Mouse (Mus musculus) brain, embryonic 18.5 days (tissue): ENCODE data around the gene Cnih2.

Source experiments
- DNase-seq: peaks from one replicate; pipeline ENCODE4 v3.0.0-alpha.2; 2012; ENCODE audit warnings: low read depth, low spot score

Cnih2 gene

DNA sequence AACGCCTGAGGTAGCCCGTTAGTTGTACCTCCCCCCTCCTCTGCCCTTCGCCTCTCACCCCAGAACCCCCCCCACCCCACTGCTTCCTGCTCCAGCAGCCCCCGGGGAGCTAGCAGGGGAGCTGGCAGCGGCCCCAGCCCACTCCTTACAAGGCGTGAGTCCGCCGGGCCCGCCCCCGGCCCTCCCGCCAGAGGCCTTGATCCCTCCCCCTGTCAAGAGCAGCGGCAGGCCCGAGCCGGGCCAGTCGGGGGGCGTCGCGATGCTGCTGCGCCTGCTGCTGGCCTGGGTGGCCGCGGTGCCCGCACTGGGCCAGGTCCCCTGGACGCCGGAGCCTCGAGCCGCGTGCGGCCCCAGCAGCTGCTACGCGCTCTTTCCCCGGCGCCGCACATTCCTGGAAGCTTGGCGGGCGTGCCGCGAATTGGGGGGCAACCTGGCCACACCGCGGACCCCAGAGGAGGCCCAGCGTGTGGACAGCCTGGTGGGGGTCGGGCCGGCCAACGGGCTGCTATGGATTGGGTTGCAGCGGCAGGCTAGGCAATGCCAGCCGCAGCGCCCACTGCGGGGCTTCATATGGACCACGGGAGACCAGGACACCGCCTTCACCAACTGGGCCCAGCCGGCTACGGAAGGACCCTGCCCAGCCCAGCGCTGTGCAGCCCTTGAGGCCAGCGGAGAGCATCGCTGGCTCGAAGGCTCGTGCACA is 30.3 kb downstream of the Cnih2 start, which contains the start of gene Cd248:
Cd248 (plus strand) TSS at position 212 of the 703 bp plus-strand sequence.
- no peak for DNase-seq

DNA sequence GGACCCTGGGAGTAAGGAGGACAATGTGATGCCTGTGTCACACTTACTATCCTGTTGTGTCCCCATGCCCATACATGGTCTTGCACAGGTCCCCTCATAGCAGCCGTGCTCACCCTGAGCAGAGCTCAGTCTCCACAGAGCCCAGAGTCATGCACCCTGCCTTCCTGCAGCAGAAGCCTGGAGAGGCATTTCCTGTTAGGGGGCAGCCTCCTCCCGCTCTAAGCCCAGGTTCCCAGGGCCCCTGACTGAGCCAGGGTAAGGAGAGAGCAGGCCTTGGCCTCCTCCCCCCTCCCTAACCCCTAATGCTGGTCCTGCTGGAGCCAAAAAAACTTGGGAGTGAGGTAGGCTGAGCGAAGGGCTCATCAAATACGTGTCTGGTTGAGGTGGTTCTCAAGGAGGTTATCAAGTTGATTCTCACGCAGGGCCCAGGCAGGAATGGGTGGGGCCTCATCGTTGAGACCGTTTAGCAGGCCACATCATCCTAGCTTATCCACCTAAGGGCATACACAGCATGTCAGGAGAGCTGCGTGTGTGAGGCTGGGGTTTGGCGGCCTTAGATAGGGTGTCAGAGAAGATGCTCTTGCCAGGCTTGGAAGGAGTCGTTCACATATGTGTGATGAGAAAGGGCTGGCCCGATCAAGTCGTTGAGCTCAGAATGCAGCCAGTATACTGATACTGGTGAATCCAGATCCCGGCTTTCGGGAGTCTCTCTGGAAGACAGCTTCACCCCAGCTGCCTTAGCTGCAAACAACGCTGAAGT is 31.1 kb downstream of the Cnih2 start:
- no peak for DNase-seq

DNA sequence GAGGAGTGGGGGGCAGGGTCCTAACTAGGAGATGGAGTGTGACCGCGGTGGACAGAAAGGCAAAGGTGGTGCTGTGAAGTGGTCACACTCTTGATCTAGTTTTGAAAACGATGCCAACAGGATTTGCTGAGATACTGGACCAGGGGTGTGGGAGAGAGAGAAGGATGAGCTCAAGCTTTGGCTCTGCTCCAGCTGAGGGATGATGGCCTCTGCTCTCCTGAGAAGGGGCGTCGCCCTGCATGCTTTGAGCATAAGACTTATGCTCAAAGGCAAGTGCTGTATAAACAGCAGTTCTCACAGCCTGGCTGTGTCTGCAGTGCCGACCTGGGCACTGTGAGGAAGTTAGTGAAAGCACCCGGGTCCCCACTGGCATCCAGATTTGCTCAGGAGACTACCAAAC is 33.2 kb downstream of the Cnih2 start:
- DNase-seq = no peak

DNA sequence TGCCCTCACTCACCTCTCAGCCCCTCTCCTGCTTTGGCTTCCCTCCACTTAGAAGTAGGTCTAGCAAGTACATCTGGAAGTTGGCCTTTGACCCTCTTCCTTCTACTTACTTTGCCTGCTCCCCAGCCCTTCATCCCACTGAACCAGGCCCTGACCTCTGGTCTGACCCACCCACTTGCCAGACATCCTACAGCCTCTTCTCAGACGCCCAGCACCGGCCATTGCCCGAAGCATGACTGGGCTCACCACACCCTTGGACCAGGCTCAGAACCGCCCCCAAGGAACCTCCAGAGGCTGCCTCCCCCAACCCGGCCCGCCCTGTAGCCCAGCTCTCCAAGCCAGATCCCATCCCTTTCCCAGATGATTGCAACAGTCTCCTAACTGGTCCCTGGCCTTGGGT is 35.9 kb downstream of the Cnih2 start:
- no peak for DNase-seq

DNA sequence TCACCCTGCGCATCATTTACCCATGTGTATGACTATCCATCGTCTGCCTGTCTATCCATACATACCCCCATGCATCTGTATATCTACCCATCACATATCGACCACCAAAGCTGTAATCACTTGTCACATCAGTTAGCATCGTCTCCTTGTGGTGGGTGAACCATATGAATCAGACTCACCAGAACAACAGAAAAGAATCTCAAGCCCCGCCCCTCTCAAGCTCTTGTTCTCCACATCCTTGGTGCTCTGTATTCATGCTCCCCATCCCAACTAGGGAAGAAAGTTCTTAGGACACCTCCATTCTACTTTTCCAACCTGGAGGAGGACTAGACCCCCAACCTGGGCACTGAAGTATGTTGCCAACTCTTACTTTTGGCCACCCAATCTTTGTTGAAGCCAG is 36.3 kb downstream of the Cnih2 start:
- no peak for DNase-seq

DNA sequence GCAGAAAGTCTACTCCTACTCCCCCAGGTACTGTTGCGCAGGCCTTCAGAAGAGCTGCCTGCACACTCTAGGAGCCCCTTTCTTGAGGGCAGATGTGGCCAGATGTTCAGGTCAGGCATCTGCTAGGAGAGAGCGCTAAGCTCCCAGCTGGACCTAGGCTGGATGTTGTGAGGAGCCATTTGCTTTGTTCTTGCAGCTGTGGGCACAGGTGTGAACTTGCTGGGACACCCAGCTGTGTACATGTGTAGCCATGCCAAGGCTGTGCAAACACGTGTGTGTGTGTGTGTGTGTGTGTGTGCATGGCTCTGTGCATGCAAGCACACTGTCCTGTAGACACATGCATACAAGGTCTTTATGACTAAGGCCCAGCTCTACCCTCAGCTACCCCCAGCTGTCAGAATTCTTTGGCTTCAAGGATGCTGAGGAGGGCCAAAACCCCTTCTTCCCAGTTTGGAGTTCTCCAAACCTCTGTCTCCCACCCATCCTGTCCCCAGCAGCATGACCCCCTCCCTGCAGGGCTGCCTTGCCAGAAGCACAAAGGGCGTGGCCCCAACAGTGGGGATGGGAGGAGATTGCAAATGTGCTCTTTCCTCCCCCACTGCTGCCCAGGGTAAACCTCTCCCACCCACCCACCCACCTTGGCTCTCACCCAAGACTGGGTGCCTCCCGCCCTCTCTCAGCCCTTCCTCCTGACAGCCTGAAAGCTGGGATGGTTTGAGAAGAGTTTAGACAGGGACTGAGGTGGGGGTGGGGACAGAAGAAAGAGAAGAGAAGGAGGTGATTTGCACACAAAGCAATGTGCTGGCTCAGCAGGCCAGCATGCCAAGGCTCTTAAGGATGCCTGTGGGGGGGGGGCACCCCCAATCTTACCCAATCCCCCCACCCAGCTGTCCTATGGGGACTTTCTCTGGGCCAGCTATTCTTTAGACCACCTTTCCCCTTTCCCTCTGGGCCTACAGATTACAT is 37.7 kb downstream of the Cnih2 start:
- DNase-seq = no peak

DNA sequence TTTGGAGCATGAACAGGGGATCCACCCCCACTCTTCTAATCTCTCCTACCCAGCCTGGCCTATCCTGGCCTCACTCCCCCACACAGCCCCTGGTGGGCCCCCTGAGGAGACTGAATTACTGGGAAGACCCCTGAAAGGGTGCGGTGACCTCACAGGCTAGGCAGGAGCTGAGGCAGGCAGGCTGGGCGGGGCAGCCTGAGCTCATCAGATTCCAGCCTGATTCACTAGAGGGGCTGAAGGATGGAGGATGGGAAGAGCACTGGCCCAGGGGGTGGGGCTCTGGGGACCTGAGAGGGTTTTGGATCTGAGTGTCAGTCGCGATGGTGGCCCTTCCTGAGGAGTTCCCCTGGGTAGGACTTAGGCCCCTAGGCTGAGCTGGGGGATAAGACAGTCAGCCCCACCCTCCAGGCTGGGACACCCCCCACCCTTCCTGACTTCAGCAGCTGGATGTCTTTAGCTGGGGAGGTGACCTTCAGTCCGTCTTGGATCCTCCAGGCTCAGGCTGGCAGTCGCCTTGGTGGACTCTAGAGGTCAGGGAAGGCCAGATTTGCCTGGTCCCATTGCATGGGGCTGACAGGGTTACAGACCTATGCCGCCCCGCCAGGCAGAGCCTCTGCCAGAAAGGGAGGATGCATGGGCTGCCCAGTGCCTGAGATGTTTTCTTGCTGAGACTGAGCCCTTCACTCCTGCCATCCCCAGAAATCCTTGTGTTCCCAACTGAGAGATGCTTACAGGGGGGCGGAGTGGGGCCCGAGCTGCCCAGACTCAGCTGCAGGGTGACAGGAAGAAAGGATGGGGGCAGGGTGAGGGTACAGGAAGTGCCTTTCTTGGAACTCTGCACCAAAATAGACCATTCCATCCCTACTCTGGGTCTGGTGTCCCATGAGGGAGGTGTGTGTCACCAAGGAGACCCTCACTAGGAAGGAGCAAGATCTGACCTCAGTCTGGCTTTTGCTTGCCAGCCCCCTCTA is 39.2 kb downstream of the Cnih2 start:
- DNase-seq = no peak

DNA sequence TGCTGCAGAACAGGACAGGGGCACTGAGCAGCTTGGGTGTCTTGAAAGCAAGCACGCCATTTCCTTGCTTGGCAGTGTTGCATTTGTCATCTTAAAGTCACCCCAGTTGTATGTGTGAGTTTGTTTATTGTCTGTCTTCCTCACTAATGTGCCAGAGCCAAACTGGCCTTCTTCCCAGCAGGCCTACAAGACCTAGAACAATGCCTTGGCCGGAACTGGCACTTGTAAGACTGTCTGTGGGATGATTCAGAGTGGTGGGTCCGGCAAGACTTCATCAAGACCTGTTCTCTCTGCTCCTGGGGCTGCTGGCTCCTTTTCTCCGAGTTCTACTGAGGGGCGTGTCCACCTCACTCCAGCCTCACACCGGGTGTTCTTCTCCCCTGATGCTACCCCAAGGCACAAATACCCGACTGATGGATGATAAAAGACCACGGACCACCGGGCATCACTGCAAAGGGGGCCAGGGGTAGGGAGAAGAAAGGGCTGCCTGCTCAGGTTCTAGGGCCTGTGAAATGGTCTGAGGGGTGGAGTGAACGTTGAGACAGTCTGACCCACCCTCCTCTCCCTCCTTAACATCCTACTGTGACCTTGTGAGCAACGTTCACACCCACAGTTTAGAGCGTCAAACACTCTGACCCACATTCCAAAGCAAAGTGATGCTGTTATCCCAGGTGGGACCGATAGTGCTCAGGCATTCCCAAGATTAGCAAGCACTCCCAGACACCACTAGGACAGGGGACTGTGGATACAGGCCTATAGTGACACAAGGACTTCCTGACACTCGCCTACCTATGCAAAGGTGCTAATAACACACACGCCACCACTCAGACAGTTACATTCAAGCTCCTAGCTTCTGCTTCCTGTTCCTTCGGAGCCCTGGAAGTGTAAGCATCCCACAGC is 40.2 kb downstream of the Cnih2 start:
- no peak for DNase-seq

DNA sequence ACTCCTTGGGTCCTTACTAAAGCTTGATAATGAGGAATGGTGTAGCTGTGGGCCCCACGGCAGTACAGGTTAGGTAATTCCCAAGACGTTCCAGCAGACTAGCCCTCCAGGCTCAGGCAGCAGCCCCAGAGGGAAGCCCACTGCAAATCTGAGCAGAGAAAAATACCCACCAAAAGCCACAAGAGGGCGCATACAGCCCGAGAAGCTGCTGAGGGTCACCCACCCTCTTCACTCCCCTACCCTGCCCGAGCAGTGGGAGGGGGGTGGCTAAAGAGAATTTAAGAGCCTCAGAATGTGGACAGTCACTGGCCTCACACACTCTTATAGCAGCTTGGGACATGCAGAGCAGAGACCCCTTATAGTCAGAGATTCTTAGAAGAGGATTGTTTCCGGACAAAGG is 42.1 kb downstream of the Cnih2 start:
- DNase-seq = no peak

DNA sequence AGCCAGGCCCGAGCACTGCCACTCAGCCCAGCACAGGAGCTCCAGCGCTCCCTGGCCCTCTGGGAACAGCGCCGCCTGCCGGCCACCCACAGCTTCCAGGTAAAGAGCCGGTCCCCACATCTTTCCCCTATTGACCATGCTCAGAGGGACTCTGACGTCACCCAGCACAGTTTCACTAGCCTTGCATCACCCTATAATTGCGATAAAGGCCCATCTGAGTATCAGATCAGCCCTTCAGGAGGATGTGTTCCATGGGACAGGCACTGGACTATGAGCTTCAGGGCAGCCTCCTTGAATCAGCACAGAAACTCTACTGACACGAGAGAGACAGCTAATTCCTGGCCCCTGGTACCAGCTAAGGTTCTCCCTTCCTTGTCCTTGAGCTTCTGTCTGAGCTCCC is 44.4 kb downstream of the Cnih2 start:
- no peak for DNase-seq

DNA sequence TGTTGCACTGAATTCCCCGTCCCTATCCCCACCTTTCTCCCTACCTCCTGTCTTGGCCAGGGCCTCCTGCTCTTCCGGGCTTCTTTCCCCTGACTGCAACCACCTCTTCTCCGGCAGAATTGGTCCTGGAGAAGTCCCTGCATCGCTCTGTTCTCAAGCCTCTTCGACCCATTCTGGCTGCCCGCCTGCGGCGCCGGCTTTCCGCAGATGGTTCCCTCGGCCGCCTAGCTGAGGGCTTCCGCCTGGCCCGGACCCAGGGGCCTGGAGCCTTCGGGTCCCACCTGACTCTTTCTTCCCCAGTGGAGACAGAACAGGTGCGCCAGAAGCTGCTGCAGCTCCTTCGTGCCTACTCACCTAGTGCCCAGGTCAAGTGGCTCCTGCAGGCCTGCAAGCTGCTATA is 45.5 kb downstream of the Cnih2 start:
- DNase-seq = no peak

DNA sequence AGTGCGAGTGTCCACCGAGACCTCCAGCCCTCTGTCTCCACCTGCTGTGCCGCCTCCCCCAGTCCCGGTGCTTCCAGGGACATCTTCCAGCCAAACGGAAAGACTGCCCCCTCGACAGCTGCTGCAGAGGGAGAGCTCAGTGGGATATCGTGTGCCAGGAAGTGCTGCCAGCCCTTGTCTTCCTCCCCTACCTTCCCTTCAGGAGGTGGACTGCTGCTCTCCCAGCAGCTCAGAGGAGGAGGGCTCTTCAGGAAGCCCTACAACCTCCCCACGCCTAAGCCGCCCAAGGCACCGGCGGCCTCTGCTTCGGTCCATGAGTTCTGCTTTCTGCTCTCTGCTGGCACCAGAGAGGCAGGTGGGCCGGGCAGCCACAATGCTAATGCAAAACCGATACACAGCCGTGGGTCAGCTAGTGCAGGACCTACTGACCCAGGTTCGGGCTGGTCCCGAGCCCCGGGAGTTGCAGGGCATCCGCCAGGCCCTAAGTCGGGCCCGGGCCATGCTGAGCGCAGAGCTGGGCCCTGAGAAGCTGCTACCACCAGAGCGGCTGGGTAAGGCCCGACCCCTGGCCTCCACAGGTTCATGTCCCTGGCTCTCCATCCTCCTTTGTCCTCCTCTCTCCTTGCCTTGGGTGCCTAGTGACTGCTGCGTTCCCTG is 46.0 kb downstream of the Cnih2 start:
- no peak for DNase-seq

DNA sequence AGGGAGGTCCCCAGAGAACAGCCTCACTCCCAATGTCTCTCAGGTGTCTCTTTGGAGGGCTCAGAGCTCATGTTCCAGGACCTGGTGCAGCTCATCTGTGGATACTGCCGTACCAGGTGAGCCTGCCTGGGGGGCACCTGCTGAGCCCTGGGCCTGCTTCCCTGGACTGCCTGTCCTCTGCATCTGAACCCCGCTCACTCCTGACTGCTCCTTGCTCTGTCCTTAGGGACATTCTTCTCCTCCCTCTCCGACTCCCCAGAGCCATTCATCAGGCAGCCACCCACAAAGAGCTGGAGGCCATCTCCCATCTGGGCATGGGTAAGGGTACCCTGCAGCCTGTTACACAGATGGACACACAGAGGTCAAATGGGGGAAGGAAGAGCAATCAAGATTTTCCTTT is 46.8 kb downstream of the Cnih2 start:
- no peak for DNase-seq

DNA sequence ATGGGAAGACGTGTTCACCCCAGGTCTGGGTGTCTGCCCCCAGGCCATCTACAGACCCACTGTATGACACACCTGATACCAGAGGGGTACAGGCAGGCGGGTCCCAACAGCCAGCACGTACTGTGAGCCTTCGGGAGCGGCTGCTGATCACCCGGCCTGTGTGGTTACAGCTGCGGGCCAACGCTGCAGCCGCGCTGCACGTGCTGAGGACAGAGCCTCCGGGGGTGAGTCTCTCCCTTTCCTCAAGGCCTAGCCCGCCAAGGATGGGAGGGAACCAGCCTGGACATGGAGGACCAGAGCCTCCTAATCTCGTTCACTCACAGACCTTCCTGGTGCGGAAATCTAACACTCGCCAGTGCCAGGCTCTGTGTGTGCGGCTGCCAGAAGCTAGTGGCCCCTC is 47.3 kb downstream of the Cnih2 start:
- DNase-seq = no peak

DNA sequence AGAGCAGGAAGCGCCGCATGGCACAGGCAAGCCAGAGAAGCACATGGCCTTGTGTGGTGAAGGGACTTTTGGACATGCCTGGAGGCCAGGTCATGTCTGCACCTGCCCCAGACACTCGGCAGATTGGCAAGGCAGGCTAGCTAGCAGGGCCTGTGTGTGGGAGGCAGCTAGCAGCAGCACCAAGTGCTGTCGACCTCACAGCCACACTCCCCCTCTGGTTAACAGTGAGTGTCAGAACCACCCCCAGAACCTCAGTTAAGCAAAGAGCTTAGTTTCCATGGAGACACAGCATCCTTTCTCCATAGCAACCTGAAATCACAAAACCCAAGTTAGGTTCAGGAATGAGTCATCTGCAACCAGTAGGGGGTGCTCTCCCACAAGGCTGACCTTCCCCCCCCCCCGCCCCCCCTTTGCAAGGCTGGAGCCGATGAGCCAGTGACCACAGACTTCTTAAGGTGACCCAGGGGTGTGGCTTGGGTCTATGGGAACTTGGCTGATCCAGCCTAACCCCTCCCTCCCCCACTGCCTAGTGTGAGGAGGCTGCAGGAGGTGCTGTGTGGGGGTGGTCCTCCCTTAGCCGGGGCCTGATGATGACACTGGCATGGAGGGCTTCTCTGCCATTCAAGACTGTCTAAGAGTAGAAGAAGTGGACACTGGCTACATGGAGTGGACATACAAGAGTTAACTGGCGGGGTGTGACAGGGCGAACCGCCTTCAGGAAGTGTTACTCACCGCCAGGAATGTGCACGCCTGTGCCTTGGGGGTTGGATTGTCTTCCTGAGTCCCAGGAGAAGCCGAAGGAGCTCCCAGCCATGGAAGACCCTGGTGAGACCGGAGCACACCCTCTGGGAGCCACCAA is 48.0 kb downstream of the Cnih2 start, which contains the start of gene Rin1:
Rin1 (plus strand) TSS at position 435 of the 859 bp plus-strand sequence.
- no peak for DNase-seq

DNA sequence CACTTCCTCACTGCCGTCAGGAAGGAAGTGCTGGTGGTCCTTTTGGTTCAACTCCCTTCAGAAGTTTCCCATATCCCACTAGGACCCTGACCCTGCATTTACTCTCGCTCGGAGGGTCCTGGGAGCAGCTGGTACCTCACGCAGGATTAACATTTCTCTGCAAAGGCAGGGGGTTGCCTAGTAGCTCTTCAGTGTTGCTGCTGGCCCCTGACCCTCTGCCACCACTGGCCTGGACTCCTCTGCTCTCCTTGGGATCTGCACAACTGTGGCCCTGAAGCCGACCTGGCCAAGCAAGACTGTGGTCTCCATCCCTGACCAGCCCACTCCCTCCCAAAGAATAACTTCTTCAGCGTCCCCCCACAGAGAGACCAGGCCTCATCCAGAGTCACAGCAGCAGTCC is 49.0 kb downstream of the Cnih2 start:
- no peak for DNase-seq

DNA sequence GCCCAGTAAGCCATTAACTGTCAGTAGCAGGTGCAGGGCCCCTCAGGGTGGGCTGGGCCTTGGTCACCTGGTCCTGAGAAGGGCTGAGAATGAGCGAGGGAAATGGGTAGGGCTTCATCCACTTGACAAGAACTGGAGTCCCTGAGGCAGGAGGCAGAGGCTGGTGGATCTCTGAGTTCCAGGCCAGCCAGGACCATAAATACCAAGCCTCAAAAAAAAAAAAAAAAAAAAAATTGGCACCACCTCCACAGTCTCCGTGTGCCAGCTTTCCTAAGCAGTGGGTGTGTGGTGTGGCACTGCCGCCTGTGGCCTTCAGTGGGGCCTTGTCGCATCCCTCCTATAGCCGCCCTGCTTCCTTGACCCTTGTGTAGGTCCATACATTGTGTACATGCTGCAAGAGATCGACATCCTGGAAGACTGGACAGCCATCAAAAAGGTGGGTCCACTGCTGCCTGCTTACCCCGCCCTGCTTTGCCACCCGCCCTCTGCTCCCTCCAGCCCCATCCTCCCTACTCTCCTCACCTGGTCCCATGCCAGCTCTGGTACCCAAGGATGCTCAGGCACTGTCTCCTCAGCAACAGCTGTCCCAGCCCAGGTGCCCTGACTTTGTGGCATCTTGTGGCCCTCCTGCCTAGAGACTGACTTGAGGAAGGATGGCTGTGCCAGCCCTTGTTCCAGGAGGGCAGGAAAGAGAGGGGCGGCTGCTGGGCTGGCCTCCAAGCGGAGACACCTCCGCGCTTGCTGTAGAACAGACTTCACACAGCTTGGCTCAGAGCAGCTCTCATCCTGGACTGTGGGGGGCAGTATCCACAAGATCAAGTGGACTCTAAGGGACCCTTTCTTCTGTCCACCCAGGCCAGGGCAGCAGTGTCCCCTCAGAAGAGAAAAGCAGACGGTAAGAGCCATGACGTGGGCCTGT is 49.9 kb downstream of the Cnih2 start:
- DNase-seq = no peak
